Mouse (Mus musculus): ENCODE data around the gene Cenph.
A peak's percentile ranks its signal among the peaks of the same experiment; 100 is the strongest.

The Cenph gene

GRCm38 (mm10) chr13:100746090-100746489 is 29.6 kb downstream of the Cenph start:
- no peak for DNase-seq (ENCODE audit: low read depth)

GRCm38 (mm10) chr13:100744036-100744744 is 31.5 kb downstream of the Cenph start, which contains the start of gene Mrps36:
Gene Mrps36 (minus strand): TSS chr13:100744659.
- peak; percentile 95 for DNase-seq (ENCODE audit: low read depth)

GRCm38 (mm10) chr13:100743346-100744035 is 32.2 kb downstream of the Cenph start:
- peak; percentile 10 for DNase-seq (ENCODE audit: low read depth)

- DNase-seq (ENCODE audit: low read depth): peak; percentile 6
Measured at GRCm38 (mm10) chr13:100742831-100743230, 32.9 kb downstream of the Cenph start.

- DNase-seq (ENCODE audit: low read depth): no peak
Measured at GRCm38 (mm10) chr13:100732756-100733155, 42.9 kb downstream of the Cenph start.

GRCm38 (mm10) chr13:100731462-100732046 is 44.1 kb downstream of the Cenph start:
- DNase-seq (ENCODE audit: low read depth): peak; percentile 42

GRCm38 (mm10) chr13:100730861-100731176 is 44.9 kb downstream of the Cenph start, which contains the start of gene Cdk7:
Gene Cdk7 (minus strand): TSS chr13:100730939.
- DNase-seq (ENCODE audit: low read depth): peak; percentile 96

- no peak for DNase-seq (ENCODE audit: low read depth)
Measured at GRCm38 (mm10) chr13:100730153-100730860, 45.4 kb downstream of the Cenph start.

GRCm38 (mm10) chr13:100728530-100728929 is 47.2 kb downstream of the Cenph start:
- DNase-seq (ENCODE audit: low read depth): peak; percentile 9

GRCm38 (mm10) chr13:100728086-100728485 is 47.6 kb downstream of the Cenph start:
- no peak for DNase-seq (ENCODE audit: low read depth)

- no peak for DNase-seq (ENCODE audit: low read depth)
Measured at GRCm38 (mm10) chr13:100725194-100725593, 50.5 kb downstream of the Cenph start.

GRCm38 (mm10) chr13:100724051-100724754 is 51.5 kb downstream of the Cenph start:
- DNase-seq (ENCODE audit: low read depth): no peak

GRCm38 (mm10) chr13:100721656-100722055 is 54.0 kb downstream of the Cenph start:
- DNase-seq (ENCODE audit: low read depth): no peak

- DNase-seq (ENCODE audit: low read depth): no peak
Measured at GRCm38 (mm10) chr13:100715467-100715866, 60.2 kb downstream of the Cenph start.

All from induced T-regulatory cell, adult 2 months (primary cell).